Mouse (Mus musculus) cortical plate, adult 2 months (tissue): Measurements from ENCODE around the gene Sdr42e1.

ENCODE experiments used
- CTCF ChIP-seq: fragments of 200-500 bp; IDR thresholded peaks from 2 replicates; pipeline ENCODE4 v1.5.1; 2011; ENCODE audit warnings: mild to moderate bottlenecking, control low read depth, low read length; ENCODE audit not compliant: insufficient read depth; ENCODE audit errors: extremely low read depth
- POLR2A ChIP-seq: fragments of 200-500 bp; IDR thresholded peaks from 2 replicates; pipeline ENCODE4 v1.6.1; 2011; ENCODE audit warnings: mild to moderate bottlenecking, low read length, control low read depth; ENCODE audit not compliant: insufficient read depth; ENCODE audit errors: extremely low read depth

GRCm38 (mm10) chr8:117672558-117672957 is 931 bp downstream of the Sdr42e1 start:
- no peak for TF ChIP-seq CTCF
- TF ChIP-seq POLR2A = no peak
